Mouse (Mus musculus) heart, postnatal 36 days (tissue): Measurements from ENCODE around the gene 4930402F06Rik. TPM values are rescaled to one million over a fixed set of nuclear protein-coding genes. Genes with fewer than 3 reads are reported as not detected.

ENCODE experiments used
- total RNA-seq, 2 experiments: library from RNA; stranded (reverse); gene quantifications; 2 replicates each; pipeline ENCODE4 v1.2.3; 2021

The 4930402F06Rik gene
- total RNA-seq, 2 experiments from 2014 or later: not detected

Other genes starting within 250 kb of the 4930402F06Rik start
- gene Rab14, start 196.1 kb downstream of the 4930402F06Rik start, total RNA-seq: 100 to 1,000 TPM; 133 to 134 TPM
- 100 to 1,000 TPM; 969 to 984 TPM for gene Gsn, start 140.8 kb downstream of the 4930402F06Rik start, total RNA-seq
- gene Stom, start 60.2 kb downstream of the 4930402F06Rik start, total RNA-seq: 10 to 100 TPM; 79.9 to 88.4 TPM
- not detected for gene 4930568D16Rik, start 29.4 kb downstream of the 4930402F06Rik start, total RNA-seq
- gene Ggta1, start 66.1 kb upstream of the 4930402F06Rik start, total RNA-seq: 10 to 100 TPM; 19.0 to 22.5 TPM
- gene Dab2ip, start 161.1 kb upstream of the 4930402F06Rik start, total RNA-seq: 10 to 100 TPM; 41.7 to 54.2 TPM